Mouse (Mus musculus) urinary bladder, postnatal 10 days (tissue): ENCODE measurements around the gene Fzd1.

Experiments
- DNase-seq: peaks from one replicate; pipeline ENCODE4 v3.0.0; 2022; ENCODE audit warnings: low spot score

Fzd1 gene

DNA sequence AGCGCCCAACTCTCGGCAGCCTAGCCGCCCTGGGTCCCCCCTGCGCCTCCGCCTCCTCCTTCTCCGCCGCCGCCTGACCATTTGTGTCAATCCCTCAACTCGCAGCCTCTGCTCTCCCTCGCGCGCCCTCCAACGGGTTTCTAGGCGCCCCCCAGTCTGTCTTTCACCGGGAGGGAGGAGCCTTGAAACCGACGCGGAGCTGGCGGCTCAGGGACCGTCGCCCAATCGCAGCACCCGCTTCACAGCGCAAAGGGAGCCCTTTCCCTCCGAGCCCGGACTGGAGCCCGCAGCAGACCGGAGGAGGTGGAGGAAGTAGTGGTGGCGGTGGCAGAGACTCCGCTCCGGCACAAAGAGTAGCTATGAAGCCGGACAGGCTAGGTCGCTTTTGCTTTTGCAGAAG, at the start of gene Fzd1:
Fzd1 (minus strand) TSS at position 134 of the 400 bp plus-strand sequence.
- DNase-seq = peak; percentile 80

DNA sequence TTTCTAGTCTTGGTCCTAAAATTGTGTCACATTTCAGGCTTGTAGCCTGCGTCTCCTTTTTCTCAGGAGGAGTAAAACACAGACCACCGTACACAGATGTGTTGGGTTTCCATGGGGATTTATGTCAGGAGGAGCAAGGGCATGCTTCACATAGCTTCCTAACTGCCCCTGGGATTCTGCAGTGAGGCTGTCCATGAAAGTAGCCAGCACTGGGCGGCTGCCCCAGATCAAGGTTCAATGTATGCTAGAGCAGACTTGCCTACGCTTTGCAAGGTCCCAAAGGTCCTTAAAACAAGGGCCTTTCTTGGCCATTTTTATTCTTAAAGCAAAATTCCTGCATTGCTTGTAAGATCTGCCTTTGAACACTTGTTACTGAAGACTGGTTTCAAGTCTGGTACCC, 47.4 kb upstream of the Fzd1 start:
- DNase-seq = no peak

DNA sequence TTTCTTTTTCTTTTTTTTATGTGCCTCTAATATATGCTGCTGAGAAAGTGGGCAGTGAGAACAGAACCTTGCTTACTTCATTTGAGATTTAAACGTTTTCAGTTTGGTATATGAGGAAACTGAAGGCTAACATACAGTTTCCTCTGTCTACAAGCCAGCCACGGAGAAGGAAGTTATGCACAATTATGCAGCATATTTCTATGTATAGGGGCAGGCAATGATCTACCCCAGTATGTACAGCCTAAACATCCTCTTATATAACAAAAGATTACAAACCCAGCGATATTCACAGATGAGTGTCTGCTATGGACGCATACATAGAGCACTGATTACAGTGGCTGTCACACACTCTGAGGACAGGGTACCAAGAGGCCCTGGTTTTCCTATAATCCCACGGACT, 45.9 kb upstream of the Fzd1 start:
- no peak for DNase-seq

DNA sequence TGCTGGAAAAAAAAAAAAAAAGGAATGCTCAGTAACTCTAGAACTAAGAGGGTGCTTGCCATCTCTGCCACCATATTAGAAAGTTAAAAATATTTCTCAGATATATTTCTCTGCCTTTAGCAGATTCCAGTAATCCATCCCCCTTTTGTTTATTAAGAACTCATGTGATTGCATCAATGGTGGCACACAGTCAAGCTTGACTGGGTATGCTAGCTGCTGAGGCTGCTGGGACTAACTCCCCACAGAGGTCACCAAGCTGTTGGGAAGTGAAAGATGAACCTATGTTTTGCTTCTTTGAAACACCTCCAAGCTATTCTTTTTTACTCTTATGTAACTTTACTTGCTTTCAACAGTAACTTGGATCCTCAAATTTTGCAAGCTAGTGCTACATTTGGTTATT, 44.1 kb upstream of the Fzd1 start:
- no peak for DNase-seq

DNA sequence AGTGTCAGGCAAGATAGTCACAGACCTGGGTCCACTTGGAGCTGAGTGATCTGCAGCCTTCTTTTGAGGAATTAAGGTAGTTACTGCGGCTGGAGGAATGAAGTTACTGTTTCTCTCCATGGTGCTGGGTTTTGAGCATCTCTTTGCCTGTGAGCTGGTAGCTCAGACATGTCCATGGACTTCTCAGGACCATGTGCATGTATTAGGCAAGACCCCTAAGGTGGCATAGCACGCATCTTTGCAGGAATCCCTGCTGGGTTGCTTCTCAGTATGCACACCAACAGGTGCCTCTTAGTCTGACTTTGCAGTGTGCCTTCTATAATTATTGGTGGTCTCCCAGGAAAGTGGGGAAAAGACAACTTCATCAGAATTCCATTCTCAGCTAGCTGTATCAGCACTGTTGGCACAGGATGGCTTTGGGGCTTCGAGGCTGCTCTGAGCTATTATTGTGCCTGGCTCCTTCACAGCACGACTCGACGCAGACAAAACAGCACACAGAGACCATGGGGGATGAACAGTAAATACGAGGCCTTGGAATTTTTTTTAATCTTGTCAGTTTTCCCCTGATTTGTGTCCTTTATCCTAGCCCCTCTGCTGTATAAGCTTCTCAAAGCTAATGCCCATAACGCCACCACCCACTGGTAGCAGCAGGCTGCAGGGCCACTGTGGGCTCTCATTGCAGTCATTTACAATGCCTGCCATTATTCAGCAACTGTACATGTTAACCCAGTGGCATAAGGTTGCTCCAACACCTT, 43.4 kb upstream of the Fzd1 start:
- no peak for DNase-seq

DNA sequence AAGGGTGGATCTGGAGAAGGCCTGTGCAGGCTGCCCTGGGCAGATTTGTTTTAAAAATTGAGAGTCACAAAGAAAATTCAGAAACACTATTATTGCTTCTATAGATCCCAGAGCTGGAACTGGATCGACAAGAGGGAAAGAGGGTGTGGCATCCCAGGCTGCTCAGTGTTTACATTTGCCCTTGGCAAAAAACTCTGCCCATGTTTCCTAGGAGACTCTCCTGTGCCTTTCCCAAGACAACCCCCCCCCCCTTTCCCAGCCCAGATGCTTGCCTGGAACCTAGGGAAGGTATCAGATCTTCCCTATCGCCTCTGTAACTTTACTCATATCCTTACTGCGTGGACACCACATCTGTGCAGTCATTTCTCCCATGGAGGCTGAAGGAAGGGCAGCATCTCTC, 33.4 kb upstream of the Fzd1 start:
- no peak for DNase-seq

DNA sequence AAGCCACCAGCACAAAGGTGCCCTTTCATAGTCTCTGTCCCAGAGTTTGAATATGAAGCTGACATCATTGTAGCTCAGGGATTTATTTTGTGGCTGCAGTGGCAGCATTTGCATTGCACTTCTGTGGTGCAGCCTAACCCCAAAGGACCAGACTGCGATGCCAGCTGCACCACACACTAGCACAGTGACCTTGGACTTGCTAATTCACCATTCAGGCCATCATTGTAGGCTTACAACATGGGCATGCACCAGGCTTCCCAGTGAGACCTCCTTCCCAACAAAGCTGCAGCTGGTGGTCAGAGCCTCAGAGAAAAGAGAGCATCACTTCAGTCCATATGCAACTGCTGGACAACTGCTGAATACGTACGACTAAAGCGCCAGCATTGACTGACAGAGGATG, 32.4 kb upstream of the Fzd1 start:
- no peak for DNase-seq

DNA sequence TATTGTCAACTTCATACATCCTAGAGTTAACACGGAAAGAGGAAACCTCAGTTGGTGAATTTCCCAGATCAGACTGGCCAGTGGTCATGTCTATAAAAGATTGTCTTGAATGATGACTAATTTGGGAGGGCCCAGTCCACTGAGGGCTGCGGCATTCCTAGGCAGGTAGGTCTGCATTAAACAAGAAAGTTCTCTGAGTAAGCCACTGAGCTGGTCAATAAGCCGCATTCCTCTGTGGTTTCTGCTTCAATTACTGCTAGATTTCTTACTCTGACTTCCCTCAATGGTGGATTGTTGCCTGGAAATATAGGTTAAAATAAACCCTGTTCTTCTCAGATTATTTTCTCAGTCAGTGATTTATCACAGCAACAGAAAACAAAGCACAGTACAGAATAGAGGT, 30.6 kb upstream of the Fzd1 start:
- no peak for DNase-seq

DNA sequence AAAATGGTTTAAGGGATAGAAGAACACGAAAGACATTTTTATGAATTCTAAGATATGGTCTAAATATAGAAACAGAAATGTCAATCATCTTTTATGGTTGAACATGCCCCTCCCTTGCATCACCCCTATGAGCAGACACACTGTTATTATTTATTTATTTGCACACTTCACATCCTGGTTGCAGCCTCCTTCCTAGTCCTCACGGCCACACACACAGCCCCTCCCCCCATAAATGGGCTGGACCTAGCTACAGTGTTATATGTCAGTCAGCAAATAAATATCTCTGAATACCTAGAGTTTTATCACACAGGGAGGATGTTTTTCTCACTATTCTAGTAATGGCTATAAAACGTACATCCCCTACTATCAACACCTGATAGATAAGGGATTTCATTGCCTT, 29.0 kb upstream of the Fzd1 start:
- no peak for DNase-seq

DNA sequence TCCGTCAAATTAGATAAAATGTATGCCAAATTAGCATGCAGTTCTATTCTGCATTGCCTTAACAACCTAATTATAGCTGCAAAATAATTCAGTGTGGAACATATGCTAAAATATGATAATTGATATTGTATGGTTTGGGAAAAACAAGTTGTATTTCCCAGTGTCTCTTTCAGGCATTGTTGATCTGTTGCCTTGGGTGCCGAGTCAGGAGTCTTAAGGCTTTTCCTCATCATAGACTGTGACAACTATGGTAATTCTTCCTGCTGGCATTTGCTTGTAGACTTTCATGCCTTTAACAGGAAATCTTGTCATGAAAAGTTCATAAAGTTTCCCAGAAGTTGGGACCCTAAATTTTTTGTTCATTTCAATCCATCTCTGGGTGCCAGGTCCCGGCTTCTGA, 20.4 kb upstream of the Fzd1 start:
- DNase-seq = no peak

DNA sequence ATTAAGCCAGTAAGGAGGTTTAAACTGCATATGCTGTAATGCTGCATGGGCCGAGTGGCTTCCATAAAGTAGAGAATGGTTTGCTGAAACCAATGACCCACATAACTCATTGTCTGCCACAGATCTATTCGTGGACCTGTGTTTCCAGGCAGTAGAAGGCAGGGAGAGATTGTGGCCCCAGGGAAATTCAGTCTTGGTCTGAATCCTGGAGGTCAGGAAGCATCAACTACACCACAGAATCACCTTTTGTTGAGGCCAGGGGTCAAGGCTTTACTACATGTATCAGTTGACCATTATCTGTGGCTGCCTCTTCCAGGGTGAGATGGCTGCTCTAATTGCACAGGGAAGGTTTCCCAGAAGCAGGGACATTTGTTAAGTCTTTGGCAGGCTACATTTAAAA, 18.7 kb upstream of the Fzd1 start:
- DNase-seq = no peak

DNA sequence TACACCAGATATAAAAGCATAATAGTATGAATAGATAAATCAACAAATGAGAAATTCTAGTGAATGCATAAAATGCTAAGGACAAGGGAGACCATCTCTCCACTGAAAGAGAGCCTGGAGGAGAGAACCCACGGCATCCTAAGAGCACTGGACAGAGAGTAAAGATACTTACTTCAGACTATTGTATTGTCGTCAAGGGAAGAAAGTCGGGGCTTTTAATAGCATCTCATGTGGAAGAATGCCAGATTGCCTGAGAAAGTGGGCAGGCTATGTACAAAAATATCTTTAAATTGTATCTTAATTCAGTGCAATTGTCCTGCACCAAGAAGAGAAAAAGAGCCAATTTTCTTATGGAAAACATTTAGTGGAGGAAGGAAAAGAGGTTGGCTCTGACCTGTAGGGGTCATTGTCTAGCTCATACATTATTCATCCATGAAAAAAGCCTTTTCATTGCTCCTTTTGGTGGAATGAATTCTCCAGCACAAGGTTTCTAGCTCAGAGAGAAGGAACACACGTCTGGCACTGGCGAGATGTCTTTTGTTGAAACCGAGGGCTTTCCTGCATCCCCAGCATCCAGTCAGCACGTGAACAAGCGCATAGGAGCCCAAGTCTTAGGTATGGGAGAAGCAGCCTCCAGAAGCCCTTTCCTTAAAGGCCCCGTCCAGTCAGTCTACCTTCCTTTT, 15.4 kb upstream of the Fzd1 start:
- no peak for DNase-seq

DNA sequence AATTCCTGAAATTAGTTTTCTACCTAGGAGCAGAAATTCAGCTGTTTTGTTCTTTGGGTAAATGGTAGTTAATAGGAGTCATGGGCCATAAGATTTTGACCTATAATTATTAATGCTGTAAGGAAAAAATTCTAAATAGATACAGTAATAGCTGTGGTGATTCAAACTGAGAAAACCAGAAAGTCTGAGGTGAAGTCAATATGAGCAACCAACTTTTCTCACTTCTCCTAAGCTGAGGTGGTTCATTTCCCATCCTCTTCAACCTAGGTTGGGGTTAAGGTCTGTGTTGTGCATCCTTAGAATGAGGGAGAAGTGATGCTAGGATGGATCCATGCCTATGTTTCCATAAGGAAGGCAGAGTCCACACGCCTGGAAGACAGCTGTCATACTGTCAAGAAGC, 12.8 kb upstream of the Fzd1 start:
- DNase-seq = no peak

DNA sequence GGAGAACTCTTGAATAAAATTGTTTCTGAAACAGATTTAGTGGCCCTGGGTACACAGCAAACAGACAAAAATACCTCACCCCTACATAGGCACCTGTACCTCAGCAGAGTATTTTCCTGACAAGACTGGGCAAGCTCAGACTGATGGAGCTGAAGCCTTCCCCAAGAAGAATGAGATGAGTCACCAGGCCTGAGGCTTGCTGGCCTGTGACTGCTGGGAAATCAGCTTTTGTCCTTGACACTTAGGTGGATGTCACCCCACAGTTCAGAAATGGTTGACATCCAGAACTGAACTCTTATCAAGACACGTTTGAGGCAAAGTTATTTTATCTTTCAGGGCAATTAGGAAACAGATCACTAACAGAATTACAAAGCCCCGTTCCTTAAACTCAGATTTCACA, 10.1 kb upstream of the Fzd1 start:
- DNase-seq = no peak

DNA sequence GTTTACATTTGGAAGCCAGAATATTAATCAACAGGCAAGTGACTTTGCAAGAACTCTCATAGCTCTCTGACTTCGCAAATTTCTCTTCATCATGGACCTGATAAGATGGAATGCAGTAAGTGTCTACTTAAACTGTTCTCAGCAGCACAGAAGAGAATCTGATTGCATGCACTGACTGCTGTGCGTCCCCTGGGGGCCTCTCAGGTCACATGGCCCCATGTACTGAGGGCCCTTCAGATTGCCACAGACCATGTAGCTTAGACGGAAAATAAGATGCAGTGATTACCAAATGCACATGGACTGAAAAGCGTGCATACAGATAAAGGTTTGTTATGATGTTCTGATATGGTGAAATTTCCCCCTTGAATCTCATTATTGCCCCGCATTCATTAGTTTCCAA, 8.9 kb upstream of the Fzd1 start:
- no peak for DNase-seq

DNA sequence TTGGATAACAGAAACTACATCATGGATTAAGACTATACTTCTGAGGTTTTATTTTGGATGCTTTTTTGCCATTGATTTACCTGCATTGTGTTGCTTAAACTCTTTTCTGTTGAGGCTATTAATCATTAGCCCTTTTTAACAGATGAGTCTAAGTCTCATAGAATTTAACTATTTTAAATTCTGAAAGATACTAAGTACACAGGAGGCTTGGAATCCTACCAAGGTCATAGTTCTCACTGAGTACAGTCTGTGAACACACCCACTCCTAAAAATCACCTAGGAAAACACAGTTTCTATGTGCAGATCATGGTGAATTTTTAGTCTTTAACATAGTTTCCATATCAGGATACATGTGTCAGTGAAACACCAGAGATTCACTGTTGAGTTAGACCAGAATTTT, 4.1 kb upstream of the Fzd1 start:
- no peak for DNase-seq

DNA sequence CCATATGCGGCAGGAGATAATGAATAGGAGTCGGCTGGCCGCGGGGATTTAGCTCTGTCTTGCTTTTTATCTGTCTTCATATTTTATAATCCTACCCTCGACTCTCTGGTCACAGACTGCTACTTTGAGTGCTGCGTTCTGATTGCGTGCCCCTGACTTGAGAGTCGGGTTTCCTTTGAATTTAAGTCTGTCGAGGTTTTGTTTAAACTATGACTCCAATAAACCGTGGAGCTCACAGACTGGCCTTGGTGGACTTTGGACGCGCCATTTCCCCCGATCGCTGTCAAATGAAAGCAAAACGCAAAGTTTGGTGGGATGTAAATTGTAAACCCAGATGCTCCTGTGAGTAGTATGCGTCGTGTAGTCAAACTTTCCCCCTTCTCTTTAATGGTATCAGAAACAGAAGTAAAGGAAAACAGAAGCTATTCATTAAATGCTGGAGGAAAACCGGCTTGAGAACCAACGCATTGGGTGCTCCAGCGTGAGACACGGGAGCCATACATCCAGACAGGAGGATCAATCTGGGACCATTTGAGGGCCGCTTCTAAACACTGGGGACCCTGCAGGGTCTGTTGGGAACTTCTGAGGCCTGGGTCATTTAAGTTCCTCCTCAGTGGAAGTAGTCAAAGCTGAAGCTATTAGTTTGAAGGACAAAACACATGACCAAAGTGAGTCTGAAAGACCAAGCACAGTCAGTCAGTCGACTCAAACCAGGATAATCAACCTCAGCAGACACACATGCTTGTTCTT, 671 bp upstream of the Fzd1 start:
- DNase-seq = no peak

DNA sequence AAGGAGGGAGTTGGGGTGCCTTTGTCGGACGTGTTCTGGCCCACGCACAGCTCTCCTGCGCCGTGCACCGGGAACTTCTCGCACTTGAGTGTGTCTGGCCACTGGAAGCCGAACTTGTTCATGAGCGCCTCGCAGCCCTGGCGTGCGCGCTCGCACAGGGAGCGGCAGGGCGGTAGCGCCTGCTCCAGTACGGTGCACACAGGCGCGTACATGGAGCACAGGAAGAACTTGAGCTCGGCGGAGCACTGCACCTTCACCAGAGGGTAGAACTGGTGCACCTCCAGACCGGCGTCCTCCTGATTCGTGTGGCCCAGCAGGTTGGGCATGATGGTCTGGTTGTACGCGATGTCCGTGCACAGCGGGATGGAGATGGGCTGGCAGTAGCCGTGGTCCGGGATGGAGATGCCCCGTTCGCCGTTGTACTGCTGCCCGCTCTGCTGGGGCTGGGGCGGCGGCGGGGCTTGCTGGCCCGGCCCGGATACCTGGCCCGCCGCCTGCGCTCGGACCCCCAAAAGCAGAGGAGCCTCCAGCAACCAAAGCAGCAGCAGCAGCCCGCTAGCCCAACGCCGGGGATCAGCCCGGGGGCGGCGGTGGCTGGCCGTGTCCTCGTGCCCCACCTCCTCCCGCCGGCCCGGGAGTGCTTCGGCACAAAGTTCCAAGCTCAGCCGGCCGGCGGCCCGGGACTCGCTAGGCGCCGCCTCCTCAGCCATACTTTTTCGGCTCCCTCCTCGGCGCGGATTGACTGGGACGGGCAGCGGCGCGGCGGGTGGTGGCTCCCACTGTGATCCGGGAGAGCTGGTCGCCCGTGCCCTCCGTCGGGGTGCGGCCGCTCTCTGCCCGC, 744 bp downstream of the Fzd1 start:
- peak; percentile 29 for DNase-seq

DNA sequence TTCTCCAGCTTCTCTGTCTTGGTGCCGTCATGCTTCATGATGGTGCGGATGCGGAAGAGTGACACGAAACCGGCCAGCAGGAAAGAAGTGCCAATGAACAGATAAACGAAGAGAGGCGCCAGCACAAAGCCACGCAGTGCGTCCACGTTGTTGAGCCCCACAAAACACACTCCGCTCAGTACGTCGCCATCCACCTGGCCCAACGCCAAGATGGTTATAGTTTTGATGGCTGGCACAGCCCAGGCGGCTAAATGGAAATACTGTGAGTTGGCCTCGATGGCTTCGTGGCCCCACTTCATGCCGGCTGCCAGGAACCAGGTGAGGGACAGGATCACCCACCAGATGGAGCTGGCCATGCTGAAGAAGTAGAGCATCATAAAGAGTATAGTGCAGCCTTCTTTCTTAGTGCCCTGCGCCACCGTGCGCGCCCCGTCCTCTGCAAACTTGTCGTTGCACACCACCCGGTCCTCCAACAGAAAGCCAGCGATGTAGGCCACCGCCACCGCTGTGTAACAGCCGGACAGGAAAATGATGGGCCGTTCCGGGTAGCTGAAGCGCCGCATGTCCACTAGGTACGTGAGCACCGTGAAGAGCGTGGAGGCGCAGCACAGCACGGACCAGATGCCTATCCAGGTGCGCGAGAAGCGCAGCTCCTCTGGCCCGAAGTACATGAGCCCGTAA, 1.7 kb downstream of the Fzd1 start:
- peak; percentile 23 for DNase-seq

DNA sequence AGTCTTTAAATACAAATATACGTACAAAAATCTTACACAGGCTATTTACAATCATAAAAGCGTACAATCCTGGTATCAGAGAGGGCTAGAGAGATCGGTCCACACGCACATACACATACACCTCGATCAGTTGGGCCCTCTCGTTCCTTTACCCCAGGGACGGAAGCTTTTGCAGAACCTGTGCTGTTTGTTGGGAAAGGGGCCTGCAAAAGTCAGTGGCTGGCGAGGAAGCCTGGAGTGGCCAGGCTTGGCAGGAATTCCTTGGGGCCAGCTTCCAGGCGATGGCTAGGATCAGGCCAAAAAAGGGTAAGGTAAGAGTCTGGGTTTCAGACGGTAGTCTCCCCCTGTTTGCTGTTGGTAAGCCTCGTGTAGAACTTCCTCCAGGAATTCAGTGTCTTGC, 2.5 kb downstream of the Fzd1 start:
- no peak for DNase-seq

DNA sequence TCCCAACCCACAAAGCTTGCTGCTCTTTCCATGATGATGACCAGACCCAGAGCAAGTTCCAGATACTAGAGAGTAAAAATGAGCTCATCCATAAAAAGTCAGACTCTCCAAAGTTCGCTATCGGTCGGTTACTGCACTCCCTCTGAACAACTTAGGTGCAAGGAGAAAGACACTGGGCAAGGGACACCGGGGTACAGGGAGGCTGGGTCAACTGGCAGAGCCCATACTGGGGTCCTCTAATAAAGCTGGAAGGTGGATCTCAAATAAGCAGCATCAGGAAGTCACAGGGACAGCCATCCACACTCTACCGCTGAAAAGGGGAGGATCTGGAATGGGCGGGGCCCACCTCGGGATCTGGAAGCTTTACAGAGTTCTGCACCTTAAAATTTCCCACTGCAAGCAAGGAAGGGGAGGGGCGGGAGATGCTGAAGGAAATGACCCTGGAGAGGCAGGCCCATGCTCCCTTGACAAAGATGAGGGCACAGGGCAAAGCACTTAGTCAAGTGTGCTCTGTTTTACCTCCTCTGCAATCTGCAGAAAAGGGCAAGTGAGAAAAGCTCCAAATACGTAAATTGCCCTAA, 3.0 kb downstream of the Fzd1 start:
- DNase-seq = no peak
